Mouse (Mus musculus) ES-E14 (cell line): Measurements from ENCODE around the gene Cers2.

ENCODE experiments used
- MAFK ChIP-seq: IDR thresholded peaks from 2 replicates; pipeline ENCODE4 v1.6.1; 2014; ENCODE audit warnings: mild to moderate bottlenecking, low read depth, low read length, inconsistent platforms; ENCODE audit not compliant: insufficient read depth
- ZC3H11A ChIP-seq: IDR thresholded peaks from 2 replicates; pipeline ENCODE4 v1.6.1; 2012; ENCODE audit warnings: low read depth, mild to moderate bottlenecking, inconsistent platforms, low read length, borderline replicate concordance
- ZNF384 ChIP-seq: IDR thresholded peaks from 2 replicates; pipeline ENCODE4 v1.6.1; 2012; ENCODE audit warnings: low read depth, low read length, inconsistent platforms

DNA sequence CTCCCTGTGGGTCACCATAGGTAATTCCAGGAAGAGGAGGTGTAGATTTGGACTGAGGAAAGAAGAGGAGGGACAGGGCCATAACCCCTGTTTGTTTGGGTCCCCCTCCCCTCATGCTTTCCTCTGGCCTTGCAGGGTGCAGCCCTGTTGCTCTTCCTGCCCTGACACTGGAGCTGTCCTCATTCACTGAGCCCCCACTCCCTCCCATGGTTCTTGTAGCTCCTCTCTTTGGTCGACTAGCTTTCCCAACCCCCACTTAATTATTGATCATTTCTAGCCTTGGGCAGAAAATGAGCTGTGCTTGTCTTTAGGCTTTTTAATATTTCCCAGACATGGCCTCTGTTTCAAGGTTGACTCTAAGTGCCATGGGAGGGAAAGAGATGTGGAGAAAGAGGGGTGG, 30.5 kb upstream of the Cers2 start:
- TF ChIP-seq MAFK, result no peak
- TF ChIP-seq ZC3H11A, result no peak
- TF ChIP-seq ZNF384, result no peak
